Mouse (Mus musculus) heart, adult 2 months (tissue): ENCODE measurements at regions not wholly inside any gene's neighbourhood (a gene's known extent, or its start where the extent isn't known, plus 50 kb on each side); places are given as distances from the start of the nearest gene placed in this dataset.
A peak's percentile ranks its signal among the peaks of the same experiment; 100 is the strongest.

ENCODE experiments used
- CTCF ChIP-seq: fragments of 200-600 bp; IDR thresholded peaks from 2 replicates; pipeline ENCODE4 v1.8.1; 2022; ENCODE audit warnings: antibody characterized with exemption, mild to moderate bottlenecking, moderate library complexity
- EP300 ChIP-seq: fragments of 200-500 bp; IDR thresholded peaks from 2 replicates; pipeline ENCODE4 v1.6.1; 2011; ENCODE audit warnings: low read depth, low read length, control low read depth; ENCODE audit not compliant: insufficient read depth

GRCm38 (mm10) chr9:61031699-61032447 is 237.5 kb downstream of the Uaca start:
- TF ChIP-seq EP300, result 0 out of 2 replicates have a peak, but pooled peaks have one; percentile 22
- TF ChIP-seq CTCF, result no peak
